Mouse (Mus musculus) right cerebral cortex, adult 18-20 months (tissue): ENCODE measurements around the gene Pmfbp1.
A peak's percentile ranks its signal among the peaks of the same experiment; 100 is the strongest.

Experiments
- DNase-seq: peaks from one replicate; pipeline ENCODE4 v3.0.0; 2022; ENCODE audit warnings: mixed read lengths

Gene Pmfbp1

GRCm38 (mm10) chr8:109503566-109503965, 9.7 kb downstream of the Pmfbp1 start:
- DNase-seq = no peak

- DNase-seq = peak; percentile 32
Observed at GRCm38 (mm10) chr8:109505560-109505959, 11.7 kb downstream of the Pmfbp1 start.

GRCm38 (mm10) chr8:109524008-109524407, 30.2 kb downstream of the Pmfbp1 start:
- no peak for DNase-seq

GRCm38 (mm10) chr8:109535140-109535990, 41.5 kb downstream of the Pmfbp1 start:
- no peak for DNase-seq

GRCm38 (mm10) chr8:109536703-109537102, 42.9 kb downstream of the Pmfbp1 start:
- peak; percentile 85 for DNase-seq

- DNase-seq = no peak
Observed at GRCm38 (mm10) chr8:109542165-109542564, 48.3 kb downstream of the Pmfbp1 start.

- DNase-seq = peak; percentile 58
Observed at GRCm38 (mm10) chr8:109542748-109543519, 49.1 kb downstream of the Pmfbp1 start.

GRCm38 (mm10) chr8:109544049-109544448, 50.2 kb downstream of the Pmfbp1 start:
- DNase-seq = no peak

GRCm38 (mm10) chr8:109551663-109552062, 57.8 kb downstream of the Pmfbp1 start:
- DNase-seq = no peak

GRCm38 (mm10) chr8:109563881-109564280, 70.1 kb downstream of the Pmfbp1 start:
- DNase-seq = no peak

- no peak for DNase-seq
Observed at GRCm38 (mm10) chr8:109564766-109565165, 70.9 kb downstream of the Pmfbp1 start.

- DNase-seq = peak; percentile 100
Observed at GRCm38 (mm10) chr8:109565498-109566333, 71.9 kb downstream of the Pmfbp1 start, which contains the start of the genes Dhx38 and Txnl4b. Gene Dhx38, minus strand, starts transcription at chr8:109565861. Gene Txnl4b, plus strand, starts transcription at chr8:109565892.

- DNase-seq = no peak
Observed at GRCm38 (mm10) chr8:109571139-109571538, 77.3 kb downstream of the Pmfbp1 start.

- no peak for DNase-seq
Observed at GRCm38 (mm10) chr8:109576311-109576710, 82.5 kb downstream of the Pmfbp1 start.

- DNase-seq = no peak
Observed at GRCm38 (mm10) chr8:109578900-109579301, 85.1 kb downstream of the Pmfbp1 start, which contains the start of gene Hp. Gene Hp, minus strand, starts transcription at chr8:109579172.

GRCm38 (mm10) chr8:109584293-109584692, 90.5 kb downstream of the Pmfbp1 start:
- no peak for DNase-seq

- DNase-seq = no peak
Observed at GRCm38 (mm10) chr8:109584830-109585229, 91.0 kb downstream of the Pmfbp1 start.

- no peak for DNase-seq
Observed at GRCm38 (mm10) chr8:109585652-109586051, 91.8 kb downstream of the Pmfbp1 start.

GRCm38 (mm10) chr8:109586972-109587504, 93.2 kb downstream of the Pmfbp1 start:
- DNase-seq = no peak

- DNase-seq = no peak
Observed at GRCm38 (mm10) chr8:109590901-109591300, 97.1 kb downstream of the Pmfbp1 start.

- no peak for DNase-seq
Observed at GRCm38 (mm10) chr8:109591367-109591766, 97.5 kb downstream of the Pmfbp1 start.

GRCm38 (mm10) chr8:109592164-109592563, 98.3 kb downstream of the Pmfbp1 start:
- no peak for DNase-seq
